Mouse (Mus musculus) adrenal gland (tissue): ENCODE results near the gene Mprip.

ENCODE experiments used
- intact Hi-C: fragments of 180-260 bp; cut with DNase I; formaldehyde crosslinking; loops from one replicate; pipeline ENCODE4 v1.15.1; 2025

Mprip gene

DNA sequence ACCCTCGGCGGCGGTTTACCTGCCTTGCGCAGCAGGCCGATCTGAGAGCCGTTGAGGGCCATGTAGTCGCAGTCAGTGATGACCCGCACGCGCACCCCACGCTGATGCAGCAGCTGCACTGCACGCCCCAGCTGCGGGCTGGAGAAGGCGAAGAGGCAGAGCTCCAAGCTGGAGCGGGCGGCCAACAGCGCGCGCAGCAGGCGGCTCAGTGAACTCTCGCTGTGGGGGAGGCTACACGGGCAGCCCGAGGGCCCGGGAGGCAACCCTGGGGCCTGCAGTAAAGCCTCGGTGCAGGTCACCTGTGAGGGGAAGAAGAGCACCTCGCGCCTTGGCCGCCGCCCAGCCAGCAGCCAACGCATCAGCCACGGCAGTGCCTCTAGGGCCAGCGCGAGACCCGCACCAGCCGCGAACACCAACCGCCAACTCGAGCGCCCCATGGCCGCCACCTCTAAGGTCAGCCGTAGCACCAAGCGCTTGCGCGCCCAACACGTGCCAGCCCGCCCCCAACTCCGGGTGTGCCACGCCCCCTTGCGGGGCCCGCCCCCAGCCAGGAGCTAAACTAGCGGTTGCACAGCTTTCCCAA, 126.2 kb downstream of the Mprip start, which contains the start of gene Pld6:
Gene Pld6, minus strand, starts transcription at position 447 of the 583 bp plus-strand sequence.
- intact Hi-C loops: no loop called here

- intact Hi-C loops: no loop called here
Observed at GRCm38 (mm10) chr11:59789311-59789710, 128.2 kb downstream of the Mprip start.

DNA sequence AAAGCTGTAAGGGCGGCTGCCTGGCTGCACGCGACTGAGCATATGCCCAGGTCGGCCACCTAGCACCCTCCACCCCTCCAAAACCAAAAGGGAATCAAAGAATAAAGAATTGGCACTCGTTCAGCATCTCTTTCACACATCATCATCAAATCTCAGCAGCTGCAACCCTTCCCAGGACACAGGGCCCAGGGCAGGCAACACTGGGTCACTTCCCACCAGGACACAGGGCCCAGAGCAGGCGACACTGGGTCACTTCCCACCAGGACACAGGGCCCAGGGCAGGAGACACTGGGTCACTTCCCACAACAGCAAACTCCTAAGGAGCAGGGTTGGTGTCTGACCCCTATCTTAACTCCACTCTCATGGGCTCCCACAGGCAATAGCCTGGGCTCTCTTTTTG, 132.3 kb downstream of the Mprip start:
- intact Hi-C loops: loop anchor here (5.0 kb wide), 1 partner anchor 39 kb away; no protein-coding TSS in a partner anchor

DNA sequence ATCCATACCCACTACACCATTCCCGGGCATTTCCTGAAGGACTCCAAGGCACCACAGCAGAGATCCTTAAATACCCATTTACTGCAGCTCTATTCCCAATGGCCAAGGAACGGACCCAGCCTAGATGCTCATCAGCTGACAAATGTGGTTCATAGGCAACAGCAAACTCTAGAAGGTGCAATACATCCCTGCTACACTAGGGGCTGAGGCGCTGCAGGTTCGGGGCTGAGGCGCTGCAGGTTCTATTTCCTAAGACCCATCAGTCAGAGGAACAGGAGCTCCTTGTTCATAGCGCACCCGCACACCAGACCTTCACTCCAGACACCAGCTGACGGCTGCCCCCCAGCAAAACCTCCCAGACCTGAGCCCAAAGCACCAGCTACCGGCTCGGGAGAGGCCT, 139.3 kb downstream of the Mprip start:
- intact Hi-C loops: no loop called here

- intact Hi-C loops: no loop called here
Observed at GRCm38 (mm10) chr11:59801881-59802280, 140.8 kb downstream of the Mprip start.

- intact Hi-C loops: no loop called here
Observed at GRCm38 (mm10) chr11:59803516-59803915, 142.4 kb downstream of the Mprip start.

- intact Hi-C loops: loop anchor here (5.0 kb wide), 1 partner anchor 43 kb away; no protein-coding TSS in a partner anchor
Observed at GRCm38 (mm10) chr11:59804409-59805110, 143.5 kb downstream of the Mprip start.

GRCm38 (mm10) chr11:59805256-59805655, 144.2 kb downstream of the Mprip start:
- intact Hi-C loops: loop anchor here (5.0 kb wide), 1 partner anchor 42 kb away; no protein-coding TSS in a partner anchor

- intact Hi-C loops: loop anchor here (5.0 kb wide), 1 partner anchor 42 kb away; no protein-coding TSS in a partner anchor
Observed at GRCm38 (mm10) chr11:59805656-59806055, 144.6 kb downstream of the Mprip start.

DNA sequence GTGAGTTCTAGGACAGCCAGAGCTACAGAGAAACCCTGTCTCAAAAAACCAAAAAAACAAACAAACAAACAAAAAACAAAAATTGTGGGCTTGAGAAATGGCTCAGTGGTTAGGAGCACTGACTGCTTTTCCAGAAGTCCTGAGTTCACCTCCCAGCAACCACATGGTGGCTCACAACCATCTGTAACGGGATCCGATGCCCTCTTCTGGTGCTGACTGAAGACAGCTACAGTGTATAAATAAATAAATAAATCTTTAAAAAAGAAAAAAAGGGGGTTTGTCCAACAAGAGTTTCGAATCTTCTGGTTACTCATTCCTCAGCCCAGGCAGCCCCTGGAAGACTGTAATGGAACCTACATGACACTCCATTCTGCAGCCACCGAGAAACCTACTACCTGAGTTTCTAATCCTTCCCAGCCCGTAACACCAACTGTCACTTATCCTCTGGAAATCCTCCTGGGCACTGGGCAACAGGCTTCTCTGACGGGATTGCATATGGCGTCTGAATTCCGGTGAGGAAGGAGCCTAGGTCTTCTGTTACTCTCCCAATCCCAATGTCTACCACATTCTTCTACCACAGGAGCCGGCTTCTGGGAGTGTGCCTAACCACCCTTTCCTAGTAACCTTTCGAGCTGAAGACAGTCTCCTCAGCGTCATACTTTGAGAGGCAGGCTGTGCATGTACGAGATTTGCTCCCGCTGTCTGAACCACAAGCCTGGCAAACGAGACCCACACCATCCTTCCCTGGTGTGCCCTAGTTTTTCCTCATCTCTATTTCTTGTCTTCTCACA, 147.3 kb downstream of the Mprip start:
- intact Hi-C loops: loop anchor here (5.0 kb wide), 1 partner anchor 39 kb away; no protein-coding TSS in a partner anchor

DNA sequence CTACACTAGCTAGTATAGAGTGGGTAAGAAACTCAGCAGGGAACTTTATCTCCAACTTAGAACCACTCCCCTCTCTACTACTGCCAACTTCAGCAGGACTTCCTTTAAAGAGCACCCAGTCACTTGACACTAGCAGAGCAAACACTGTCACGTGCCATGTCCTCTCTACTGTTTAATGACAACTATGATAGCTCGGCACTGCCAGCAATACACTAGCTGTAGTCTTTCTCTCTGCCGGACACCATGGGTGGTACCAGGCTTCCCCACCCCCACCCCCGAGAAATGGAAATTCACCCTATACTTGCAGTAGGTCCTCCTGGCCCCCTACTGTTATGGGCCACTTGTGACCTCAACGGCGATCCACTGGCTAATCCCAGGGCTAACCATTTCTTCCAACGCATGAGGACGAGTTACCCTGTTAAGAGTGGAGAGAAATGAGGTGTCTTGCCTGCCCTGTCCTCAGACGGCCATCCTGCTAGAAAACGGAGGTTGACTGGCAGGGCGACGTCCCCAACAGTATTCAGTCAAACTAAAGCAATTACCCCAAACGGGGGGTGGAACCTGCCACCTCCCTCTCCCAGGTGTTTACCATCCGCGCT, 148.1 kb downstream of the Mprip start:
- intact Hi-C loops: loop anchor here (5.0 kb wide), 1 partner anchor 38 kb away; no protein-coding TSS in a partner anchor

GRCm38 (mm10) chr11:59809670-59810474, 148.8 kb downstream of the Mprip start, which contains the start of gene Flcn:
Flcn (minus strand) TSS chr11:59810016.
- intact Hi-C loops: loop anchor here (5.0 kb wide), 1 partner anchor 37 kb away; no protein-coding TSS in a partner anchor

DNA sequence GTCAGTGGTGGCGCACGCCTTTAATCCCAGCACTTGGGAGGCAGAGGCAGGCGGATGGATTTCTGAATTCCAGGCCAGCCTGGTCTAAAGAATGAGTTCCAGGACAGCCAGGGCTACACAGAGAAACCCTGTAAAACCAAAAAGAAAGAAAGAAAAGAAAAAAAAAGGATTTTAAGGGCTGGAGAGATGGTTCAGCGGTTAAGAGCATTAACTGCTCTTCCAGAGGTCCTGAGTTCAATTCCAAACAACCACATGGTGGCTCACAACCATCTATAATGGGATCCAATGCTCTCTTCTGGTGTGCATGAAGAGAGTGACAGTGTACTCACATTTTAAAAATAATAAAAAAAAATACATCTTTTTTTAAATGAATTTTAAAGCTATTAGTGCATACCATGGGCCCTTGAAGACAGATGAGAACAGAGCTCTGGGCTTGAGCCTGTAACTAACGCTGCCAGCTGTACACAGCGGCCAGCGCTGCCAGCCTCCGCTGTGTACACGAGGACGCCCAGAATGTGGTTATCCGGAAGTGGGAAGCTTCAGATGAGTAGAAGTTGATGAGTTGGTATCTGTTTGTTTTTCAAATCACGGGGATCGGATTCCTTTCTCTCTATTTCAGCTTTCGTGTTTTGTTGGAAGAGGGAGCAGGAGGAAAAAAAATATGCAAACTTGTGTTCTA, 149.5 kb downstream of the Mprip start:
- intact Hi-C loops: no loop called here

- intact Hi-C loops: no loop called here
Observed at GRCm38 (mm10) chr11:59811211-59811610, 150.1 kb downstream of the Mprip start.

GRCm38 (mm10) chr11:59813276-59813675, 152.2 kb downstream of the Mprip start:
- intact Hi-C loops: no loop called here

DNA sequence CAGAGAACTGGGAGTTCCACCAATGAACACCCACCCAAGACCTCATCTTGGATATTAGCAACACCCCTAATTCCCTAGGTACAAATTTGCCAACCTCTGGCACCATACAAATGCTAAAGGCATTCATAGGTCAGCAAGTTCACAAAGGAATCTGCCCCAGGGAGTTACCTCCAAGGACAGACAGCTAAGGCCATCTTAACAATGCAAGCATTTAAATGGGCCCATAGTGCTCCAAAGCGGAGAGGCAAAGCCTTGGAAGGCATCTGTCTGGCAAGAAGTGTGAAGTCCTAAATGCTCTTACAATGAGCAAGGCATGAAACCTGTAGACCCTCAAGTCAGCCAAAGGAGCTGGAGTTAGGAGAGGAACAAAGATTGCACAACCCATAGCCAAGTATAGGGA, 153.2 kb downstream of the Mprip start:
- intact Hi-C loops: no loop called here

GRCm38 (mm10) chr11:59814936-59815335, 153.8 kb downstream of the Mprip start:
- intact Hi-C loops: no loop called here

DNA sequence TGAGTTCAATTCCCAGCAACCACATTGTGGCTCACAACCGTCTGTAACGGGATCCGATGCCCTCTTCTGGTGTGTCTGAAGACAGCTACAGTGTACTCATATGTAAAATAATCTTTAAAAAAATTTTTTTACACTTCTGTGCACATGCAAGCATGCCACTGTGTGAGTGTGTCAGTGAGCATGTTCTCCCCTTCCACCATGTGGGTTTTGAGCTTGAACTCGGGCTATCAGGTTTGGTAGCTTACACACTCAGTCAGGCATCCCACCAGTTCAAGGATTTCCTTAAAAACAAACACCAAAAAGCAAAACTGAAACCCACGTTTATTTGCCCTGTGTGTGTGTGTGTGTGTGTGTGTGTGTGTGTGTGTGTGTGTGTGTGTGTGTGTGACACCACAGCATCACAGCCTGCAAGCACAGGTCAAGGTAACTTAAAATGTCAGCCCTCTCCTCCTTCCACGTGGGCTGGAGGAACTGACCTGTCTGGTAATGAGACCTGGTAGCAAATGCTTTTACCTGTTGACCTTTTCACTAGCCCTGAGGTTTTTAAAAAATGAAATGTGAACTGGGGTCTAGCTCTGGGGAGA, 154.5 kb downstream of the Mprip start:
- intact Hi-C loops: no loop called here

GRCm38 (mm10) chr11:59817916-59818315, 156.8 kb downstream of the Mprip start:
- intact Hi-C loops: no loop called here
